Mouse (Mus musculus): ENCODE measurements around the gene Slc7a6.
"Not testable (repeated sequence)": the region's sequence is repeated elsewhere in the genome, so short reads cannot be mapped to it uniquely, and the experiment has no call there.

The Slc7a6 gene

GRCm38 (mm10) chr8:106186394-106186793 is 17.7 kb downstream of the Slc7a6 start:
- in situ Hi-C loops (cut with MboI, MseI), result no loop called here

- in situ Hi-C loops (cut with MboI, MseI), result no loop called here
These were observed 20.5 kb downstream of the Slc7a6 start for GRCm38 (mm10) chr8:106189162-106189561.

- in situ Hi-C loops (cut with MboI, MseI), result no loop called here
These were observed 23.0 kb downstream of the Slc7a6 start for GRCm38 (mm10) chr8:106191639-106192038.

DNA sequence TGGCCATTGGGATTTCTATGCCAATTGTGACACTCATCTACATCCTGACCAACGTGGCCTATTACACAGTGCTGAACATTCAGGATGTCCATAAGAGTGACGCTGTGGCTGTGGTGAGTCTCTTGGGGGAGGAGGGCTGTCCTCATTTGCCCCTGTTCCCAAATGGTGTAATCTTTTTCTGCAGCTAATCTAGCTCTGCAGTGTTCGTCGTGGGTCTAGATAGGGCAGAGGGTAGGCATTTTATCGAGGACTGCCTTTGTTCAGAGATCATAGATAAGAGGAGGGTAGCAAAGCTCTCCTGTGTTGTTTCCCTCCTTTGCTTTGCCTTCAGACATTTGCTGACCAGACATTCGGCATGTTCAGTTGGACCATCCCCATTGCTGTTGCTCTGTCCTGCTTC is 24.5 kb downstream of the Slc7a6 start:
- in situ Hi-C loops (cut with MboI, MseI), result no loop called here

- in situ Hi-C loops (cut with MboI, MseI), result no loop called here
These were observed 25.4 kb downstream of the Slc7a6 start for GRCm38 (mm10) chr8:106194062-106194461.

- in situ Hi-C loops (cut with MboI, MseI), result no loop called here
These were observed 30.1 kb downstream of the Slc7a6 start for GRCm38 (mm10) chr8:106198741-106199140.

GRCm38 (mm10) chr8:106199596-106199995 is 30.9 kb downstream of the Slc7a6 start:
- in situ Hi-C loops (cut with MboI, MseI), result not testable (repeated sequence)

- in situ Hi-C loops (cut with MboI, MseI), result loop anchor here (10.0 kb wide), 1 partner anchor 885 kb away; the partner anchor contains the start of genes Lrrc29 and Tmem208
These were observed 41.5 kb downstream of the Slc7a6 start for GRCm38 (mm10) chr8:106210035-106210731.

DNA sequence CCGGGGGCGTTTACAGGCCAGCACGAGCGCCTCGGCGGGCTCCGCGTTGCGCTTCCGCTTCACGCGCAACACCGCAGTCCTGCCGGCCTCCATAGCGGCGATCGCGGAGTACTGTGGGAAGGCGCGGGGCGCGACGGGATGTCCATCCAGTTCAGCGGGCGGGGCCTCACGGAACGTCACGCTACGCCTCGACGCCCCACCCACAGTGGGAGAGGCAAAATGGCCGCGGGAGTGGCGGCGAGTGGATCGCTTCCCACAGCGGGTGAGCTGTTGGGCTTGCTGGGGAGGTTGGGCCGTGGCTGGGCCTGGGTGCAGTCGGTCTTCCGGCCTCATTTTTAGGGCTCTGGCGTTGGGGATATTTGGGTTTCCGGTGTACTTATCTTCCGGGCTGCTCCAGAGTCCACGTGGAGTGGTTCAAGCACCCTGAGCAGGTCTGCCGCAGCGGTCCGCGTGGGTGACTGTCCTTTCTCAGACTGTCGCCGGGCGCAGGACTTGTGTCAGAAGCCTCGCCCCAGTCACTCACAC is 42.2 kb downstream of the Slc7a6 start, which contains the start of the genes Slc7a6os and Prmt7:
Gene Slc7a6os, minus strand, starts transcription at position 115 of the 525 bp plus-strand sequence.
Gene Prmt7, plus strand, starts transcription at position 116 of the 525 bp plus-strand sequence.
- in situ Hi-C loops (cut with MboI, MseI), result loop anchor here (10.0 kb wide), 1 partner anchor 886 kb away; the partner anchor contains the start of genes Lrrc29 and Tmem208

GRCm38 (mm10) chr8:106211421-106211820 is 42.8 kb downstream of the Slc7a6 start:
- in situ Hi-C loops (cut with MboI, MseI), result loop anchor here (10.0 kb wide), 1 partner anchor 887 kb away; the partner anchor contains the start of genes Lrrc29 and Tmem208

GRCm38 (mm10) chr8:106213959-106214358 is 45.3 kb downstream of the Slc7a6 start:
- in situ Hi-C loops (cut with MboI, MseI), result loop anchor here (10.0 kb wide), 1 partner anchor 889 kb away; the partner anchor contains the start of genes Lrrc29 and Tmem208

DNA sequence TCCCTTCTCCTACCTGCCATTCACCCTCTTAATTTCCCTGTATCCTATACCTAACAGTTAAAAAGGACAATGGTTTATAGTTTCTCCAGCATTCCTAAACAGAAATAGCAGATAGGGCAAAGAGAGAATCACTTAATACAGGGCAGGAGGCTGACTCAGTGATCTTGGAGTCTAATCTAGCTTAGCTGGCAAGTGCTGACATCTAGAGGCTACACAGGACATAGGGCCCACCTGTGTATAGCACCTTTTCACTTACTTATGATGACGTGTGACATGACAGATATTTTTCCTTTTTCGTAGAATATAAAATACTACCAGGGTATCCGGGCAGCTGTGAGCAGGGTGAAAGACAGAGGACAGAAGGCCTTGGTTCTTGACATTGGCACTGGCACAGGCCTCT is 51.0 kb downstream of the Slc7a6 start:
- in situ Hi-C loops (cut with MboI, MseI), result loop anchor here (10.0 kb wide), 1 partner anchor 895 kb away; the partner anchor contains the start of genes Lrrc29 and Tmem208

DNA sequence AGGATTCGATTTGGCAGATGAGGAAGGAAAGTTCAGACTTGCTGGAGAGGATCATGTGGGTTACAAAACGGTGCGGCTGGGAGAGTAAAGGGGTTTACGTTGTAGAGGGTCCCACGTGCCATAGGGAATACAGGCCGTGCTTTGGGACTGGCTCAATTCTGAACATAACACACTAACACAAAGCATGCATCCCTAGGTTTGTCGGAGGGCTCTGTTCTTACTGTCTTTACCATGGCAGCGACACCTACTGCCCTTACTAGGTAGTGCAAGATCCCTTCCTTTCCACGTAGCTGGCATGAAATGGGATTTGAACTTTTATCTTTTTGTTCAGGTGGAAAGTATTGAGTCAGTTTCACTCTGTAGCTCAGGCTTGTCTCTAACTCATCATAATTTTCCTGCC is 57.9 kb downstream of the Slc7a6 start:
- in situ Hi-C loops (cut with MboI, MseI), result no loop called here

DNA sequence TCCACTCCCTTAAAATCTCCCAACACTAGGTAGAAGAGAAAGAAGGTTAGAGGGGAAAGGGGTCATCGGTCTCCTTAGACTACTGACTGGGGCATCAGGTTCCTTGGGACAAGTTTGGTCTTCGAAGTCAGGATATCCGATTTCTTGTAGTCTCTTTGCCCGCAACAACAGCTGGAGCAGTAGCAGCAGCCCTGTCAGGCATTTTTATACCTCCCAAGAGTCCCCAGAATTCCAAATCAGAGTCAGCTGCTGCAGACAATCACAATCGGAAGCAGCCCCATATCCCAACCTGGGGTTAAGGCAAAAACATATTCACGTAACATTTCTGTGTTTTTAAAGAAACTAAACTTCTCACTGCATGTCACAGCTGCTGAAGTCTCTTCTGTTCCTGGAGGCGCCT is 62.9 kb downstream of the Slc7a6 start:
- in situ Hi-C loops (cut with MboI, MseI), result no loop called here

- in situ Hi-C loops (cut with MboI, MseI), result no loop called here
These were observed 64.1 kb downstream of the Slc7a6 start for GRCm38 (mm10) chr8:106232751-106233150.

DNA sequence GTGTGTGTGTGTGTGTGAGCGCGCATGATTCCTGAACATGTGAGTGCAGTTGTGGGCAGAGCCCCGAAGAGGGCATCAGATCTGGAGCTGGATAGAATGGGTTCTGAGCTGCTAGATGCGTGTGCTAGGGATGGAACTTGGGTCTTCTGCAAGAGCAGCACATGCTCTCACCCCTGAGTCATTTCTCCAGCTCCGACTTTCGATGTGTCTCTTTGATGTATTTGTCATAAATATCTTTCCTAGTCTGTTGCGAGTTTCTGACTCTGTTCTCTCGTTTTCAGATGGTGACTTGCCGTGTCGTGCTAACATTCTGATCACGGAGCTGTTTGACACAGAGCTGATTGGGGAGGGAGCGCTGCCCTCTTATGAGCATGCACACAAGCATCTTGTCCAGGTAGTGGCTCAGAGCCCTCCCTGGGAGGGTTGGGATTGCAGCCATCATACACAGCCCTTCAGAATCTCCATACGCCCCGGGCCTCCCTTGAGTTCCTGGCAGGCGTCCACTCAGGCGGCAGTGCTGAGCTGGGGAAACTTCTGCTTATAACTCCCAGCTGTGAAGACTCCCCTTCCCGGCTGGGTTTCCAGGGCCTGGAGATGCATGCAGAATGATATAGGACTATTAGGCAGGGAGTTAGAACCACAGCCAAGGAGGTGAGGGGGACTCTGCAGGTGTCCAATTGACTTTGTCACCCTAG is 66.1 kb downstream of the Slc7a6 start:
- in situ Hi-C loops (cut with MboI, MseI), result no loop called here

DNA sequence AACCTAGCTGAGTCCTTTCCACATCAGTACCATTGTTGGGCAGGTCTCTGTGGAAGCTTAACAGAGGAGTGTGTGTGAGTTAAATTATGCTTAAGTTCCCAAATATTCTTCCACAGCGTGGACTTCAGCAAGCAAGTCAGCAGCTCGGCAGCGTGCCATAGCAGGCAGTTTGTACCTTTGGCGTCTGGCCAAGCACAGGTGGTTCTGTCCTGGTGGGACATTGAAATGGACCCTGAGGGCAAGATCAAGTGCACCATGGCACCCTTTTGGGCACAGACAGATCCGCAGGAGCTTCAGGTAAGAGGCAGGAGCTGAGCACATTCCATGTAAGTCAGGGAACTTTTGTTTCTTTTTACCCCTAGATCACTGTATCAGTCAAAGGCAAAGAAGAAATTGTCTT is 68.4 kb downstream of the Slc7a6 start:
- in situ Hi-C loops (cut with MboI, MseI), result no loop called here
